24 mouse cellular contexts compared by ENCODE assay signal in the genomic region with DNA sequence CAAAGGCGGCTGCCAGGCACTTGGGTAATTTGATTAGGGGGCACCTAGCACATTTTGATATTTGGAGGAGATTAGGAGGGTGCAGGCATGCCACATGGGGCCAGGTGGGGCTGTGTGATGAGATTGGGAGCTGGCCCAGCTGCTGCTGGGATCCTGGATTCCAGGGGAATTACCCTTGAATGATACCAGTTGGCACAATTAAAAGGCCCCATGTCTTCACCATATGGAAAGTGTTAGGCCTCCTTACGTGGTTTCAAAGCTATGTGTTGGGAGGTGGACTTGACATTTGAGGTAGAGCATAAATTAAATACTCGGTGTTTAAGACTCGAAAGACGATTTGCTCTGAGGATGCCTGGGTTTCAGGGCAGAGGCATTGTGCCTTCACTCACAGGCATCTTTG. TPM values are rescaled to one million over a fixed set of nuclear protein-coding genes. Genes with fewer than 3 reads are reported as not detected.
DNase-seq lines count a peak whose midpoint lies in the region; ATAC-seq lines count a peak whose summit lies in the region.
"Had no signal": no experiment of that assay in that cellular context is flagged by ENCODE, and none has a peak within 500 bp of the region (broad histone marks: within the 10 kb centered on the region; RNA-seq: fewer than 3 reads in every experiment).

No protein-coding gene starts in this region.

- ATAC-seq in forebrain, embryonic 13.5 days: no peak
- no peak for ATAC-seq in midbrain, embryonic 11.5 days (ENCODE audit: low FRiP score)
- ATAC-seq in embryonic facial prominence, embryonic 12.5 days (ENCODE audit: insufficient number of reproducible peaks, insufficient read depth, low FRiP score, low TSS enrichment): no peak
- no peak for ATAC-seq in limb, embryonic 12.5 days (ENCODE audit: insufficient number of reproducible peaks, insufficient read depth, low FRiP score, low TSS enrichment, low read depth)
- ATAC-seq in frontal cortex, adult (ENCODE audit: low TSS enrichment): no peak
- ATAC-seq: forebrain, embryonic 16.5 days; intestine, postnatal 0 days had no signal

- H3K4me3 ChIP-seq in forebrain, embryonic 10.5 days: no peak overlapping the region
- H3K4me3 ChIP-seq in forebrain, embryonic 13.5 days: no peak overlapping the region
- H3K4me3 ChIP-seq in midbrain, embryonic 10.5 days: no peak overlapping the region
- no peak overlapping the region for H3K4me3 ChIP-seq in midbrain, embryonic 11.5 days (ENCODE audit: low read depth, low read length)
- H3K4me3 ChIP-seq in embryonic facial prominence, embryonic 12.5 days: no peak overlapping the region
- H3K4me3 ChIP-seq in limb, embryonic 12.5 days (replicated peaks): no peak overlapping the region
- H3K4me3 ChIP-seq: kidney, embryonic 15.5 days; left cerebral cortex, adult 2 months; liver, embryonic 15.5 days; neural tube, embryonic 15.5 days had no signal

- peaks cover 15% of the 10 kb centered on the region for H3K27me3 ChIP-seq in forebrain, embryonic 10.5 days (ENCODE audit: poor library complexity, severe bottlenecking)
- 0 out of 2 replicates have a peak, but pooled peaks cover 7% of the 10 kb centered on the region for H3K27me3 ChIP-seq in forebrain, embryonic 13.5 days
- peaks cover 5% of the 10 kb centered on the region; the same call in 1 of the 2 replicates for H3K27me3 ChIP-seq in midbrain, embryonic 10.5 days (ENCODE audit: low read depth, poor library complexity, severe bottlenecking)
- peaks cover 3% of the 10 kb centered on the region; the same call in 1 of the 2 replicates for H3K27me3 ChIP-seq in midbrain, embryonic 11.5 days (ENCODE audit: control insufficient read depth, insufficient read depth, low read length)
- H3K27me3 ChIP-seq in embryonic facial prominence, embryonic 12.5 days: peaks cover 3% of the 10 kb centered on the region; the same call in 1 of the 2 replicates
- H3K27me3 ChIP-seq in limb, embryonic 12.5 days: no peaks in the 10 kb centered on the region
- H3K27me3 ChIP-seq: kidney, embryonic 15.5 days; neural tube, embryonic 15.5 days had no signal

- peaks cover 55% of the 10 kb centered on the region for H3K36me3 ChIP-seq in forebrain, embryonic 10.5 days (replicated peaks)
- H3K36me3 ChIP-seq in forebrain, embryonic 13.5 days (ENCODE audit: poor library complexity, severe bottlenecking): peaks cover 17% of the 10 kb centered on the region; the same call in 1 of the 2 replicates
- peaks cover 63% of the 10 kb centered on the region for H3K36me3 ChIP-seq in midbrain, embryonic 10.5 days
- H3K36me3 ChIP-seq in midbrain, embryonic 11.5 days (ENCODE audit: control insufficient read depth, insufficient read depth, low read length): no peaks in the 10 kb centered on the region; the same call in 1 of the 2 replicates
- H3K36me3 ChIP-seq in embryonic facial prominence, embryonic 12.5 days: peaks cover 22% of the 10 kb centered on the region
- H3K36me3 ChIP-seq in limb, embryonic 12.5 days: peaks cover 34% of the 10 kb centered on the region
- H3K36me3 ChIP-seq: G1E; liver, embryonic 15.5 days; neural tube, embryonic 15.5 days had no signal

- H3K9ac ChIP-seq in forebrain, embryonic 13.5 days: no peak overlapping the region
- no peak overlapping the region for H3K9ac ChIP-seq in midbrain, embryonic 11.5 days (ENCODE audit: low read length)
- H3K9ac ChIP-seq in embryonic facial prominence, embryonic 12.5 days: no peak overlapping the region
- H3K9ac ChIP-seq in limb, embryonic 12.5 days (replicated peaks): no peak overlapping the region
- H3K9ac ChIP-seq: kidney, embryonic 15.5 days; liver, embryonic 15.5 days; lung, embryonic 14.5 days; neural tube, embryonic 15.5 days had no signal

- peaks cover 67% of the 10 kb centered on the region for H3K4me1 ChIP-seq in forebrain, embryonic 10.5 days
- H3K4me1 ChIP-seq in forebrain, embryonic 13.5 days: peaks cover 58% of the 10 kb centered on the region
- H3K4me1 ChIP-seq in midbrain, embryonic 10.5 days: peaks cover 57% of the 10 kb centered on the region
- peaks cover 26% of the 10 kb centered on the region for H3K4me1 ChIP-seq in midbrain, embryonic 11.5 days (ENCODE audit: control insufficient read depth, insufficient read depth, low read length)
- peaks cover 62% of the 10 kb centered on the region for H3K4me1 ChIP-seq in embryonic facial prominence, embryonic 12.5 days
- peaks cover 67% of the 10 kb centered on the region for H3K4me1 ChIP-seq in limb, embryonic 12.5 days (replicated peaks)
- H3K4me1 ChIP-seq: liver, embryonic 15.5 days had no signal

- H3K27ac ChIP-seq in forebrain, embryonic 10.5 days: peak overlapping the region; percentile 36; the same call in 1 of the 2 replicates
- no peak overlapping the region for H3K27ac ChIP-seq in forebrain, embryonic 13.5 days
- H3K27ac ChIP-seq in midbrain, embryonic 10.5 days (replicated peaks): 0 out of 2 replicates have a peak overlapping the region, but pooled peaks have one; percentile 23
- no peak overlapping the region for H3K27ac ChIP-seq in midbrain, embryonic 11.5 days (ENCODE audit: low read depth, low read length)
- no peak overlapping the region for H3K27ac ChIP-seq in embryonic facial prominence, embryonic 12.5 days
- H3K27ac ChIP-seq in limb, embryonic 12.5 days: peak overlapping the region; percentile 68; the same call in 1 of the 2 replicates
- H3K27ac ChIP-seq: kidney, embryonic 15.5 days; left cerebral cortex, adult 2 months; liver, embryonic 15.5 days; neural tube, embryonic 15.5 days had no signal

- H3K4me2 ChIP-seq in forebrain, embryonic 13.5 days: no peak overlapping the region
- no peak overlapping the region for H3K4me2 ChIP-seq in midbrain, embryonic 11.5 days
- 0 out of 2 replicates have a peak overlapping the region, but pooled peaks have one; percentile 42 for H3K4me2 ChIP-seq in embryonic facial prominence, embryonic 12.5 days (replicated peaks)
- peak overlapping the region; percentile 89; the same call in 1 of the 2 replicates for H3K4me2 ChIP-seq in limb, embryonic 12.5 days
- H3K4me2 ChIP-seq: kidney, embryonic 15.5 days; liver, embryonic 15.5 days; lung, embryonic 14.5 days; neural tube, embryonic 15.5 days had no signal

- DNase-seq in forebrain, embryonic 10.5 days (ENCODE audit: extremely low spot score, low spot score): no peak
- DNase-seq in midbrain, embryonic 10.5 days (ENCODE audit: low spot score): no peak
- DNase-seq in midbrain, embryonic 11.5 days (ENCODE audit: low spot score, missing footprints): no peak
- no peak for DNase-seq in retina, postnatal 1 day
- DNase-seq: adrenal gland, adult 8-10 months; cerebellum, adult 11 months; cerebellum, adult 9-11 months; heart, postnatal 14 days; kidney, postnatal 25 days; lung, embryonic 14.5 days; lung, postnatal 14 days; right cerebral cortex, postnatal 25 days; thymus, postnatal 14 days had no signal

- H3K9me3 ChIP-seq in forebrain, embryonic 10.5 days: no peaks in the 10 kb centered on the region
- H3K9me3 ChIP-seq in forebrain, embryonic 13.5 days (replicated peaks): no peaks in the 10 kb centered on the region
- no peaks in the 10 kb centered on the region for H3K9me3 ChIP-seq in midbrain, embryonic 10.5 days (replicated peaks)
- no peaks in the 10 kb centered on the region for H3K9me3 ChIP-seq in midbrain, embryonic 11.5 days (ENCODE audit: control insufficient read depth, low read length)
- no peaks in the 10 kb centered on the region for H3K9me3 ChIP-seq in embryonic facial prominence, embryonic 12.5 days
- H3K9me3 ChIP-seq in limb, embryonic 12.5 days: no peaks in the 10 kb centered on the region
- H3K9me3 ChIP-seq: kidney, embryonic 15.5 days; liver, embryonic 15.5 days; neural tube, embryonic 15.5 days had no signal

- WGBS in forebrain, embryonic 10.5 days: 78% methylated on average over 5 of the region's 5 CpGs
- WGBS in forebrain, embryonic 13.5 days: 77% methylated on average over 5 of the region's 5 CpGs
- 87% methylated on average over 5 of the region's 5 CpGs for WGBS in midbrain, embryonic 10.5 days
- 92% methylated on average over 5 of the region's 5 CpGs for WGBS in midbrain, embryonic 11.5 days
- WGBS in embryonic facial prominence, embryonic 12.5 days: 25% methylated on average over 5 of the region's 5 CpGs
- WGBS in limb, embryonic 12.5 days: 17% methylated on average over 5 of the region's 5 CpGs

RNA-seq across cellular contexts. Expression of a gene that starts 5.1 kb away (rescaled TPM):
- 47.2 and 48.5 TPM in 2 replicates for polyA plus RNA-seq in forebrain, embryonic 10.5 days (2016; fragmentation: Nextera tagmentation; extraction: Ambion mirVana)
- polyA plus RNA-seq in forebrain, embryonic 13.5 days (2015; fragmentation: Nextera tagmentation; extraction: Ambion mirVana): 44.9 and 47.7 TPM in 2 replicates
- 72.3 and 80.1 TPM in 2 replicates for polyA plus RNA-seq in midbrain, embryonic 10.5 days (2016; fragmentation: Nextera tagmentation; extraction: Ambion mirVana)
- polyA plus RNA-seq in midbrain, embryonic 11.5 days (2014; fragmentation: Nextera tagmentation; extraction: Ambion mirVana): 50.5 and 61.1 TPM in 2 replicates
- 82.5 and 89.0 TPM in 2 replicates for polyA plus RNA-seq in embryonic facial prominence, embryonic 12.5 days (2016; fragmentation: Nextera tagmentation; extraction: Ambion mirVana)
- polyA plus RNA-seq in limb, embryonic 12.5 days (2016; fragmentation: Nextera tagmentation; extraction: Ambion mirVana): 64.0 and 72.1 TPM in 2 replicates
- polyA plus RNA-seq: G1E had no signal

Comparison
In these comparisons a context has a peak if more than half of its experiments do, and no peak if none do; other contexts are left out.
1. H3K27ac ChIP-seq: peak in forebrain, embryonic 10.5 days (single experiment), midbrain, embryonic 10.5 days (single experiment) and limb, embryonic 12.5 days (single experiment); none in forebrain, embryonic 13.5 days (single experiment), midbrain, embryonic 11.5 days (single experiment) and embryonic facial prominence, embryonic 12.5 days (single experiment).
2. H3K4me2 ChIP-seq: peak in embryonic facial prominence, embryonic 12.5 days (single experiment) and limb, embryonic 12.5 days (single experiment); none in forebrain, embryonic 13.5 days (single experiment) and midbrain, embryonic 11.5 days (single experiment).